Mouse (Mus musculus) heart, adult 10 weeks (tissue): ENCODE data around the gene Rab20. TPM values are rescaled to one million over a fixed set of nuclear protein-coding genes. Genes with fewer than 3 reads are reported as not detected.

Source experiments
- polyA plus RNA-seq: library from polyadenylated mRNA; stranded (reverse); fragments of 350-450 nt; fragmentation: Illumina TruSeq; extraction: RNeasy Lipid Tissue Mini Kit (QIAGEN cat#74804); gene quantifications from one replicate; pipeline ENCODE4 v1.2.3, GENCODE M21; 2014; ENCODE audit warnings: low read depth, low replicate concordance

The Rab20 gene
- 28.7 TPM for polyA plus RNA-seq

DNA sequence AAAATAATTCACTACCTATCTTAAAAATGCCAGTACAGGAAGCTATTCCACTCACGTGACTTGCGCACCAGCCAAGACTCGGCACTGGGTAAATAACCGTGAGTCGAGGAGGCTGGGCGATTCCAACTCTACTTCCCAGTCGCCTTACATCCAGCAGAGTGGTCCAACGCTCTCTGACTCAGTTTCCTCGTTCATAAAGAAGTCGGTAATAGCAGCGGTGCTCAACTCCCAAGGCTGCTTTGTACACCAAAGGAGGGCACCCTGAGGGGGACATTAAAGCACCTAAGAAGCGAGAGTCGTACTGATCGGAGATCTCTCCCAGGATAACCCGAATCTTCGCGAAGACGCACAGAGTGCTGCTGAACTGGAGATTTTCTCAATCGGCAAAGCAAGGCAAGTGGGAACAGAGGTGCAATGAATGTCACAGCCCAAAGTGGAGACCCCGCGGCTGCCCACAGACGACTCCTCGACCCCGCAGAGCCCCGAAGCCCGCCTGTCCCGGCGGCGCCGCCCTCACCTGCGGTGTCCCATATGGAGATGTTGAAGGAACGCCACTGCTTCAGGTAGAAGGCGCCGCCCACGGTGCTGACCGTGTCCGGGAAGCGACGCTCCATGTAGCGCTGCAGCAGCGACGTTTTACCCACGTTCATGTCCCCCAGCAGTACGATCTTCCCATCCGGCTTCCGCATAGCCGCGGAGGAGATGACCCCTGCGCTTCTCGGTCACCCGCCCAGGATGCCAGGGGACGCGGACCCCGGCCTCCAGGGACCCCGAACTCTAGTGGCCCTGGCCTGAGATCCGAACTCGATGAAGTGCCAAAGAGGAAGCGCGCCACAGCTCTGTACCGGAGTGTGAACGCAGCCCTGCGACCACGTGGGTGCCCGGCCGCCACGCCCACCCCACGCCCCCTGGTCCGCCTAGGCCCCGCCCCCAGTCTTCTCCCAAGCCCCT is at the start of gene Rab20:
Gene Rab20, minus strand, starts transcription at position 900 of the 951 bp plus-strand sequence.

DNA sequence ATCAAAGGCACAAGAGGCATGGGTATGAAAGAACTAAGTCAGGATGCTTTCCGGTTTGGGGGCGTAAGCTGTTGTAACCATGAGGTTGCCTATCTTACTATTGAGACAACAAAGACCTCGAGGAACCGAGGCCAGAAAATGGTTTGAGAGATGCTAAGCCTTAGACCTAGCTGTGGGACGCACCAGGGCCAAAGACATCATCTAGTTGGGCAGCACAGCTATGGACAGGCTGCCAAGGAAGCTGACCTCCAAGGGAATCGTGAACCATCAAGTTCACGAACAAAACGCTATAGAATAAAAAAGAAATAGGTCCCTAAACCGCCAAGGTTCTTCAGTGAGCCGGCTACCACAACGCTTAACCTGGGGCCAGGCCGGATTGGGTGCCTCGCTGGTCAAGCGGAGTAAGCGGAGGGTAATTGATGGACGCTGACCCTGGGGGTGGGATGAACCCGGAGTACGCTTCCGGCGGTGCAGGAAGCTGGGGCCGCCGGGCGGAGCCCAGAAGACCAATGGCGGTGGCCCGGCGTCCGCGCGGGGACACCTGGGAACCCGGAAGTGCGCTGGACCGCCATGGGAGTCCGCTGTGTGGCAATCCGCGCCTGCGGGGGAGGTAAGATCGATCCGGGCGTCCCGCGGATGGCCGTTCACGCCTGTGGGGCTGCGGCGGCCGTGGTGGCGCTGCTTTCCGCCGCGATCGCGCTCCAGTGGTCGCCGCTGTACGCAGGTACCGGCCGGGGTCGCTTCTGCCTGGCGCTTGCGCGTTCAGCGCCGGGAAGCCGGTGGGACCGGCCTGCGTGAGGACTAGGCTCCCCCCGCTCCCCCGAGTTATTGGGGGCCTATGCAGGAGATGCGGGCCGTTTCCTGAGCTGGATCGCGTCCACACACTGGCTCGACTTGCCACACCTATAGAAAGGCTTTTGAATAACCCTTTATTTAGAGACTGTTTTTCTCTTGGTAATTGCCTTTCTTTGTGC is 18.8 kb upstream of the Rab20 start, which contains the start of gene Naxd:
Gene Naxd, plus strand, starts transcription at position 490 of the 974 bp plus-strand sequence.

Other genes with a start within 250 kb of the Rab20 start
- 96.2 TPM for gene Col4a2, start 165.9 kb downstream of the Rab20 start, polyA plus RNA-seq
- gene Col4a1, start 165.9 kb downstream of the Rab20 start, polyA plus RNA-seq, result 137 TPM
- gene Naxd, start 18.8 kb upstream of the Rab20 start, polyA plus RNA-seq, result 64.4 TPM
- gene Cars2, start 72.1 kb upstream of the Rab20 start, polyA plus RNA-seq, result 53.9 TPM
- gene Ing1, start 76.9 kb upstream of the Rab20 start, polyA plus RNA-seq, result 25.7 TPM
- 34.5 TPM for gene Ankrd10, start 157.0 kb upstream of the Rab20 start, polyA plus RNA-seq
- not detected for gene 1700016D06Rik, start 222.4 kb upstream of the Rab20 start, polyA plus RNA-seq
- 76.8 TPM for gene Arhgef7, start 249.0 kb upstream of the Rab20 start, polyA plus RNA-seq